Mouse (Mus musculus): ENCODE data around the gene Ccdc33.

Gene Ccdc33

GRCm38 (mm10) chr9:58112321-58112751 is 6.3 kb downstream of the Ccdc33 start:
- no peak for TF ChIP-seq GATA4 (IDR thresholded peaks at IDR 0.05; ENCODE audit: insufficient replicate concordance, low read length)

- TF ChIP-seq GATA4 (IDR thresholded peaks at IDR 0.05; ENCODE audit: insufficient replicate concordance, low read length) = no peak
These were observed 7.2 kb downstream of the Ccdc33 start for GRCm38 (mm10) chr9:58111431-58111830.

GRCm38 (mm10) chr9:58110787-58111186 is 7.8 kb downstream of the Ccdc33 start:
- no peak for TF ChIP-seq GATA4 (IDR thresholded peaks at IDR 0.05; ENCODE audit: insufficient replicate concordance, low read length)

- no peak for TF ChIP-seq GATA4 (IDR thresholded peaks at IDR 0.05; ENCODE audit: insufficient replicate concordance, low read length)
These were observed 11.1 kb downstream of the Ccdc33 start for GRCm38 (mm10) chr9:58107494-58107893.

GRCm38 (mm10) chr9:58105595-58106169 is 12.9 kb downstream of the Ccdc33 start:
- TF ChIP-seq GATA4 (IDR thresholded peaks at IDR 0.05; ENCODE audit: insufficient replicate concordance, low read length) = no peak

GRCm38 (mm10) chr9:58103647-58104046 is 15.0 kb downstream of the Ccdc33 start:
- no peak for TF ChIP-seq GATA4 (IDR thresholded peaks at IDR 0.05; ENCODE audit: insufficient replicate concordance, low read length)

GRCm38 (mm10) chr9:58102013-58102412 is 16.6 kb downstream of the Ccdc33 start:
- no peak for TF ChIP-seq GATA4 (IDR thresholded peaks at IDR 0.05; ENCODE audit: insufficient replicate concordance, low read length)

GRCm38 (mm10) chr9:58099836-58100565 is 18.6 kb downstream of the Ccdc33 start:
- TF ChIP-seq GATA4 (IDR thresholded peaks at IDR 0.05; ENCODE audit: insufficient replicate concordance, low read length) = no peak

- no peak for TF ChIP-seq GATA4 (IDR thresholded peaks at IDR 0.05; ENCODE audit: insufficient replicate concordance, low read length)
These were observed 21.9 kb downstream of the Ccdc33 start for GRCm38 (mm10) chr9:58096629-58097301.

GRCm38 (mm10) chr9:58095977-58096376 is 22.6 kb downstream of the Ccdc33 start:
- TF ChIP-seq GATA4 (IDR thresholded peaks at IDR 0.05; ENCODE audit: insufficient replicate concordance, low read length) = no peak

GRCm38 (mm10) chr9:58093776-58094175 is 24.8 kb downstream of the Ccdc33 start:
- TF ChIP-seq GATA4 (IDR thresholded peaks at IDR 0.05; ENCODE audit: insufficient replicate concordance, low read length) = no peak

GRCm38 (mm10) chr9:58092581-58093269 is 25.9 kb downstream of the Ccdc33 start:
- no peak; the same call in 1 of the 2 replicates for TF ChIP-seq GATA4 (IDR thresholded peaks at IDR 0.05; ENCODE audit: insufficient replicate concordance, low read length)

- TF ChIP-seq GATA4 (IDR thresholded peaks at IDR 0.05; ENCODE audit: insufficient replicate concordance, low read length) = no peak
These were observed 26.8 kb downstream of the Ccdc33 start for GRCm38 (mm10) chr9:58091623-58092425.

- no peak for TF ChIP-seq GATA4 (IDR thresholded peaks at IDR 0.05; ENCODE audit: insufficient replicate concordance, low read length)
These were observed 31.2 kb downstream of the Ccdc33 start for GRCm38 (mm10) chr9:58087277-58087998.

All from liver, adult (tissue).